Mouse (Mus musculus) midbrain, embryonic 11.5 days (tissue): ENCODE data around the gene Clcnka. TPM values are rescaled to one million over a fixed set of nuclear protein-coding genes. Genes with fewer than 3 reads are reported as not detected.

Experiments
- ATAC-seq: fragments of 200-750 bp; cut with Nextera tagmentation; 2 replicates; pipeline ENCODE4 v1.8.0; 2017; ENCODE audit warnings: moderate TSS enrichment, moderate library complexity; ENCODE audit not compliant: low FRiP score
- DNase-seq: peaks from one replicate; pipeline ENCODE4 v3.0.0; 2015; ENCODE audit warnings: low spot score; ENCODE audit errors: missing footprints
- H3K27ac ChIP-seq: fragments of 300-500 bp; sonication (generic); 2 replicates; pipeline ENCODE4 v1.5.1; 2014; ENCODE audit warnings: low read depth, low read length
- H3K27me3 ChIP-seq: fragments of 300-500 bp; sonication (generic); 2 replicates; pipeline ENCODE4 v1.6.1; 2014; ENCODE audit warnings: mild to moderate bottlenecking, low read length, moderate library complexity, mixed read lengths; ENCODE audit not compliant: control insufficient read depth, insufficient read depth
- H3K36me3 ChIP-seq: fragments of 300-500 bp; sonication (generic); 2 replicates; pipeline ENCODE4 v1.6.1; 2014; ENCODE audit warnings: mild to moderate bottlenecking, low read length, moderate library complexity, mixed read lengths; ENCODE audit not compliant: control insufficient read depth, insufficient read depth
- H3K4me1 ChIP-seq: fragments of 300-500 bp; sonication (generic); 2 replicates; pipeline ENCODE4 v1.6.1; 2014; ENCODE audit warnings: low read length; ENCODE audit not compliant: control insufficient read depth, insufficient read depth
- H3K4me2 ChIP-seq: fragments of 300-500 bp; sonication (generic); 2 replicates; pipeline ENCODE4 v1.6.1; 2014; ENCODE audit warnings: mild to moderate bottlenecking, moderate library complexity
- H3K4me3 ChIP-seq: fragments of 300-500 bp; sonication (generic); 2 replicates; pipeline ENCODE4 v1.5.1; 2014; ENCODE audit warnings: low read depth, low read length
- H3K9ac ChIP-seq: fragments of 300-500 bp; sonication (generic); 2 replicates; pipeline ENCODE4 v1.6.1; 2014; ENCODE audit warnings: low read length
- H3K9me3 ChIP-seq: fragments of 300-500 bp; sonication (generic); 2 replicates; pipeline ENCODE4 v1.6.1; 2016; ENCODE audit warnings: low read length; ENCODE audit not compliant: control insufficient read depth
- WGBS: fragments of 180-500 bp; shearing (Covaris S2); extraction: QIAGEN DNeasy Blood & Tissue Kit; methylation state at CpG from one replicate; pipeline ENCODE4 v1.1.7; 2014; 5-methylcytosine and 5-hydroxymethylcytosine counted together
- polyA plus RNA-seq: library from polyadenylated mRNA; unstranded; fragments of >200 nt; fragmentation: Nextera tagmentation; extraction: Ambion mirVana; gene quantifications from 2 replicates; pipeline ENCODE4 v1.2.1, GENCODE M21; 2014

Clcnka gene
- not detected in 2 replicates for polyA plus RNA-seq

GRCm38 (mm10) chr4:141398545-141398944, at the start of gene Clcnka:
Gene Clcnka, minus strand, starts transcription at chr4:141398724.
- Histone ChIP-seq H3K9me3 (no peaks in the 10 kb centered on the region), H3K27ac (no peak within 1 kb of the TSS), H3K4me1 (no peaks in the 10 kb centered on the region), H3K36me3 (no peaks in the 10 kb centered on the region), H3K4me3 (no peak within 1 kb of the TSS), H3K27me3 (no peaks in the 10 kb centered on the region), H3K9ac (no peak within 1 kb of the TSS), H3K4me2 (no peak within 1 kb of the TSS)
- ATAC-seq (no peak), DNase-seq (no peak)
- WGBS = 72% methylated on average over 12 of the region's 12 CpGs

DNA sequence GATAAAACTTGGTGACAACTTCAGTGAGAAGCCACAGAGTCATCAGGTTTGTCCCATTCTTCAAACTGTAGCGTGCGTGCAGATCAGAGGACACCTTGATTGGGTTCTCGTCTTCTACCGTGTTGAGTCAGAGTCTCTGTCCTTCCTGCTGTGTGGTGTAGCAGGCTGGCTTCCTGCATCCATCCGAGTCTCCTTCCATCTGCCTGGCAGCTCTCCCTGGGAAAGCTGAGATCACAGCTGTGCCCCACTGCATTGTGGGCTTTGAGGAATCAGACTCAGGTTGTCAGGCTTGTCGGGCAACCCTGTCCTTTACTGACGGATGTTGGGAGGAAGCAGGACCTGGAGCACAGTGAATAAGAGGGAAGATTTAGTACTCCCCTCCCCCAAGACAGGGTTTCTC, 47.7 kb upstream of the Clcnka start:
- H3K9ac ChIP-seq = no peak overlapping the region
- H3K4me3 ChIP-seq = no peak overlapping the region
- H3K4me2 ChIP-seq = no peak overlapping the region
- H3K27me3 ChIP-seq = no peaks in the 10 kb centered on the region
- WGBS = 83% methylated on average over 7 of the region's 7 CpGs
- H3K27ac ChIP-seq = no peak overlapping the region
- no peak for DNase-seq
- peaks cover 11% of the 10 kb centered on the region for H3K36me3 ChIP-seq
- no peaks in the 10 kb centered on the region for H3K9me3 ChIP-seq
- no peak for ATAC-seq
- peaks cover 11% of the 10 kb centered on the region for H3K4me1 ChIP-seq

- Histone ChIP-seq H3K4me3 (peak overlapping the region; percentile 100), H3K4me2 (peak overlapping the region; percentile 85), H3K36me3 (peaks cover 11% of the 10 kb centered on the region), H3K27me3 (no peaks in the 10 kb centered on the region), H3K9me3 (no peaks in the 10 kb centered on the region), H3K9ac (peak overlapping the region; percentile 98), H3K27ac (no peak overlapping the region), H3K4me1 (peaks cover 11% of the 10 kb centered on the region)
- DNase-seq = peak; percentile 91
- no peak for ATAC-seq
- 18% methylated on average over 14 of the region's 14 CpGs for whole genome bisulfite sequencing
These were observed 46.8 kb upstream of the Clcnka start for GRCm38 (mm10) chr4:141445328-141445720.

GRCm38 (mm10) chr4:141444451-141445327, 46.2 kb upstream of the Clcnka start, which contains the start of gene Zbtb17:
Gene Zbtb17, plus strand, starts transcription at chr4:141444654.
- peak within 1 kb of the TSS; percentile 98 for H3K9ac ChIP-seq
- peak; percentile 100 for DNase-seq
- H3K27me3 ChIP-seq = no peaks in the 10 kb centered on the region
- peak within 1 kb of the TSS; percentile 85 for H3K4me2 ChIP-seq
- under 1% methylated on average over 81 of the region's 102 CpGs for WGBS
- ATAC-seq = peak; percentile 93
- no peaks in the 10 kb centered on the region for H3K9me3 ChIP-seq
- H3K27ac ChIP-seq = peak within 1 kb of the TSS; percentile 48; the same call in 1 of the 2 replicates
- H3K4me3 ChIP-seq = peak within 1 kb of the TSS; percentile 100
- H3K36me3 ChIP-seq = peaks cover 11% of the 10 kb centered on the region
- peaks cover 11% of the 10 kb centered on the region for H3K4me1 ChIP-seq

DNA sequence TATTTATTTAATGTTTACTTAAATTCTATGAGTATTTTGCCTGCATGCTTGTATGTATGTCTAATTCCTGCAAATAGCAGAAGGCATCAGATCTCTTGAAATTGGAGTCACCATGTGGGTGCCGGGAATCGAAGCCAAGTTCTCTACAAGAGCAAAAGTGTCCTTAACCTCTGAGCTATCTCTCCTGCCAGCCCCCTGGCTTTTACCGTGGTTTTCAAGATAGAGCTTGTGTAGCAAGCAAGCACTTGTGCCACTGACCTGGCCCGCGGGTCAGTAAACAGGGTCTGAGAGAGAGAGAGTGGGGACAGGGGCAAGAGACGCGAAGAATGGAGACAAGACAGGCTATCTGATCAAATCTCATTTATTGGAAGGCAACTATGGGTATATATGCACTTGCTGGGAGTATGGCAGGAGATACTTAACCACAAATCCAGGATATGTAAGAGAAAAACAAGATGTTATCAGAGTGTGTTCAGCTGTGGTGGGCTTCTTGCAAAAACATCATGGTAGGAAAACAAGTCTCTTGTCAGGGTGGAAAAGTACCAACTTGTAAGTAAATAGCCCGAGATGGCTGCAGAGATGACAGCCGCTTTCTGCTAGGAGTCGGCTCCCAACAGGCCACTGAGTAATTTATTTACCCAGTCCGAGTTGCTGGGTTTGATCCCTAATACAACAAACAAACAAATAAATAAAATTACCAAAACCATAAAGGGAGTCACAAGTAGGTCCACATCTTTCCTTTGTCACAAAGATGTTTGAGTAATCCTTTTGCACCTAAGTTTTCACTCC, 45.3 kb upstream of the Clcnka start:
- ATAC-seq (no peak), DNase-seq (no peak)
- Histone ChIP-seq H3K4me2 (peak overlapping the region; percentile 53), H3K27ac (no peak overlapping the region), H3K36me3 (peaks cover 11% of the 10 kb centered on the region), H3K4me1 (peaks cover 11% of the 10 kb centered on the region), H3K9ac (peak overlapping the region; percentile 98), H3K9me3 (no peaks in the 10 kb centered on the region), H3K27me3 (no peaks in the 10 kb centered on the region), H3K4me3 (peak overlapping the region; percentile 100)
- 50% methylated on average over 11 of the region's 11 CpGs for WGBS

- H3K27me3 ChIP-seq = no peaks in the 10 kb centered on the region
- H3K4me1 ChIP-seq = peaks cover 10% of the 10 kb centered on the region
- H3K27ac ChIP-seq = no peak overlapping the region
- no peak overlapping the region for H3K4me2 ChIP-seq
- no peak for ATAC-seq
- no peaks in the 10 kb centered on the region for H3K9me3 ChIP-seq
- no peak overlapping the region for H3K4me3 ChIP-seq
- no peak overlapping the region for H3K9ac ChIP-seq
- no peak for DNase-seq
- no peaks in the 10 kb centered on the region for H3K36me3 ChIP-seq
These were observed 42.4 kb upstream of the Clcnka start for GRCm38 (mm10) chr4:141440877-141441276.

GRCm38 (mm10) chr4:141439083-141439803, 40.7 kb upstream of the Clcnka start:
- H3K27ac ChIP-seq = no peak overlapping the region
- H3K4me1 ChIP-seq = 0 out of 2 replicates have a peak, but pooled peaks cover 3% of the 10 kb centered on the region
- no peaks in the 10 kb centered on the region for H3K9me3 ChIP-seq
- H3K27me3 ChIP-seq = no peaks in the 10 kb centered on the region
- WGBS = 84% methylated on average over 12 of the region's 12 CpGs
- DNase-seq = no peak
- no peaks in the 10 kb centered on the region for H3K36me3 ChIP-seq
- ATAC-seq = no peak
- no peak overlapping the region for H3K9ac ChIP-seq
- H3K4me2 ChIP-seq = no peak overlapping the region
- H3K4me3 ChIP-seq = no peak overlapping the region

DNA sequence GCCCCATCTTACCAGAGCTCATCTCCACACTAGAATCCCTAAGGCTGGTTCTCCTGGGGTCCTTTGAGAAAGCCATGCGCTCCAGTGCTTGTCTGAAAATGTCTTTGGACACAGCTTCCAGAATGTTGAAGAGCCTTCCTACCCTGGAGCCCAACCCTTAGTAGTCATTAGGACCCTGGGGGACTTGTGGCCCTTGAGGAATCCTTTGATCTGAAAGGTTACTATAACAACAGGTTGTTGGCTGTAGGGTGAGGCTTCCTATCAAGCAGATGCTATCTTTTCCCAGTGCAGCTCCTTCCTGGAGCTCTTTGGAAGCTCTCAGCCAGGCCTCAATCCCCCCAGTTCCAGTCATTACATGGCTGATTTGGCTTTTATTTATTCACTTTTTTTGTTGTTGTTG, 37.5 kb upstream of the Clcnka start, which contains the start of gene Srarp:
Gene Srarp (minus strand): TSS at position 132 of the 400 bp plus-strand sequence.
- no peak within 1 kb of the TSS for H3K9ac ChIP-seq
- 75% methylated on average over 1 of the region's 1 CpGs for whole genome bisulfite sequencing
- ATAC-seq = no peak

More for the DNA sequence above, 37.5 kb upstream of the Clcnka start, which contains the start of gene Srarp:
- H3K4me1 ChIP-seq = no peaks in the 10 kb centered on the region
- H3K27me3 ChIP-seq = no peaks in the 10 kb centered on the region
- H3K27ac ChIP-seq = no peak within 1 kb of the TSS
- no peak for DNase-seq
- no peak within 1 kb of the TSS for H3K4me3 ChIP-seq
- H3K4me2 ChIP-seq = no peak within 1 kb of the TSS
- no peaks in the 10 kb centered on the region for H3K36me3 ChIP-seq
- no peaks in the 10 kb centered on the region for H3K9me3 ChIP-seq
